Mouse (Mus musculus) spleen, adult 10 weeks (tissue): ENCODE data around the gene Zfp583. TPM values are rescaled to one million over a fixed set of nuclear protein-coding genes. Genes with fewer than 3 reads are reported as not detected.

Experiments used
- polyA plus RNA-seq: library from polyadenylated mRNA; stranded (reverse); fragments of 350-450 nt; fragmentation: Illumina TruSeq; extraction: RNeasy Lipid Tissue Mini Kit (QIAGEN cat#74804); gene quantifications from one replicate; pipeline ENCODE4 v1.2.3, GENCODE M21; 2015; ENCODE audit warnings: low replicate concordance; ENCODE audit not compliant: insufficient read depth

The Zfp583 gene
- 4.1 TPM for polyA plus RNA-seq

DNA sequence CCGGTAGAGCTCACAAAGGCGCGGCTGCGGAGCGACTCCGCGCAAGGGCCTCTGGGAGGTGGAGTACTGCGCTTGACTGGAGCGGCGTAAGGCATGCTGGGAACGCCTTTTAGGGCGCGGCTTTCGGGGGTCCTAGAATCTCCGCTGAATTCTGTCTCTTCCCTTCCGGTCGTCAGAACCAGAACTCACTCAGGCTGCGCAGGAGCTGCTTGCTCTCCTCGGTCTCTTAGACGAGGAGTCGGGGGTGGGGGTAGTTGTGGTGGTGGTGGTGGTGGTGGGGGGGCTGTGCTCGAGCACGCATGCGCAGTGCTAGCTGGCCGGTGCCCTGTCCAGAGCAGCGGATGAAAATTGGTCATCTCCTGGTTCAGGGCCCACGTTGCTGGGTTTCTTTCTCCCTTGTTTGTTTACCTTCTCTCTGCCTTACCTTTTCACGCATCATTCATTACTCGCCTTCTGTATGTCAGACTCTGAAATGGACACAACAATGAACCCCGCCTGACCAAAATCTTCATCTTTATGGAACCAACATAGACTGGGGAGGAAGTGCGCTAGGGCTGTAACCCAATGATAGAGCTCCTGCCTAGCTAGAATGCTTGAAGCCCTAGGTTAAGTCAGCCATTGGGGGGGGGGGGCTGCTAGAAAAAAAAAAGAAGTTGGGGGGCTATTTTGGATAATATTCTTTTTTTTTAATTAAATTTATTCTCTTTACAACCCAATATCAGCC lies at the start of gene Zfp583:
Gene Zfp583 (minus strand): TSS at position 53 of the 724 bp plus-strand sequence.

DNA sequence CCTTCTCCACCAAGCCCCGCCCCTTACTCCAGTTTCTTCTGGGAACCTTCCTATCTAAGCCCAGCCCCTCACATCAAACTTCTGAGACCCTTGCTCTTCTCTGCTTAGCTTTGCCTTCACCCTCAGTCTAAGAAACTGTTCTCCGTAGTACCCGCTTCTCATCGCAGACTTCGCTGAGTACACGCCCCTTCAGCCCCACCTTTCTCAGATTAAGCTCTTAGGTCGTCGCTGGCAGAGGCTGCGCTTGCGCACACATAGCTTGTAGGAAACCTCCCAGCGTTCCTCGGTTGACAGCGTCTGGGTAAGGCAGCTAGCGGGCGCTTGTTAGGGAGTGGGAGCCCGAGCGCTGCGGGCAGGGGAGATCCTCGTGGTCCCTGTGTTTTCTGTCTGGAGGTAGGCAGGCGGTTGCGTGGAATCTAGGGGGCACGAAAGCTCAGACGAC lies 32.0 kb upstream of the Zfp583 start, which contains the start of gene Zfp78:
Gene Zfp78 (plus strand): TSS at position 234 of the 442 bp plus-strand sequence.

DNA sequence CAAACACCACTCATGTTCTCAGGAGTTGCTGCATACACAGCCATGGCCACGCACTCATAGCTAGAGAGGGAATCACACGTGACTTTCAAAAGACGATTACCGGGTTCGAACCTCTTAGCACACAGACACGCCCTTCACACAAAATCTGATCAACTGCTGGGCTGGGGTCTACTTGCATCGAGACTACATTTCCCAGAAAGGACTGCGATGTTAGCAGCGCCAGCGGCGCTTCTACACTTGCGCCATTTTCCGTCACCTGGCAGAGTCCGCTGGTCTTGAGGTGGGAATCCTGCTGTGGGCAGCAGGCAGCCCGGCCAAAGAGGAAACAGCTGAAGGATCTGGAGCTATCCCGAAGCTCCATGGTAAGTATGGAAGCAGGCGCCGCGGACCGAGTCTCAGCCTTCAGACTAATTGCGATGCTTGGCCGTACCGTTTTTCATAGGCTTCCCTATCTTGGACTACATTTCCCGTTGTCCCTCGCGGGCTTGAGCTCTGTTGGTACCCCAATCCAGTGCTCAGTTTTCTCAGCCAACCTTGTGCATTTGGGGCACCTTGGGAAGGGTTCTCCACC lies 12.5 kb upstream of the Zfp583 start, which contains the start of gene Gm3854:
Gene Gm3854 (plus strand): TSS at position 259 of the 571 bp plus-strand sequence.

DNA sequence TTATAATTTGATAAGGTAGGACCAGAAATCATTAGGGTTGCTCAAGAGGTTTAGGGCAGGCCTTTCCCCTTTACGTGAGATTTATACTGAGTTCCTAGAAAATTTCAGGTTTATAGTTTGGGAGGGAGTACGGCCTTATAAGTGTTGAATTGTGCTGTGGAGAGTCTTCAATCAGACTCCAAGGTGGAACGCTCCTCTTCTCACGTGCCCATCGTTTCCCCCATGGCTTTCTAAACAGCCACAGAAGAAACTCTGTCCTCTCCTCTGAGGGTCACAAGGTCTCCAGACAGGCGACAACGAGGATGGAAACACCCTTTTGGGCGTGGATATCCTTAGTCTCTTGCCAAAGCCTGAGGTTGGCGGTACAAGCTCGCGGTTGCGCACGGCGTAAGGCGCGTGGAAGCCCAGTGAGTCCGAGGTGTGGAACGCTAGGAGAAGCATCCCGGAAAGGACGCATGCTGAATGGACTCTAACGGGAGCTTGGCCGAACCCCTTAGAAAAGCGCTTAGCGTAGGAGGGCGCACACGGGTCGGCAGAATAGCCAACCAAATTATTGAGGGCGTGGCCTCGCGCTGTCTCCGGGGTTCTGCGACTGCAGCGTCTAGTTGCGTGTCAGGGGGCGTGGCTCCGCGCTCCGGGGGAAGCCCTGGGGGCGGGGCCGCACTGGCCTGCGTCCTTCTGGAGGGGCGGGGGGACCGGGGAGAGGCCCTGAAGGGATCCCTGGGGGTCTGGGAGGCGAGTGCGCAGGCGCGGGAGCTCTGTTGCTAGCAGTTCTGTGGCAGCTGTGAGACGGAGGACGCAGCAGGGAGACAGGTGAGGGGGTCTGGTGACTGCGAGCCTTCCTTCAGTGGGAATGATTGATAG lies 45.0 kb downstream of the Zfp583 start, which contains the start of gene Zfp667:
Gene Zfp667 (plus strand): TSS at position 738 of the 864 bp plus-strand sequence.

Other genes with a start within 250 kb of the Zfp583 start
- 19.4 TPM for gene Zfp787, start 175.3 kb downstream of the Zfp583 start, polyA plus RNA-seq
- gene Zfp444, start 159.1 kb downstream of the Zfp583 start, polyA plus RNA-seq = 11.0 TPM
- not detected for gene Galp, start 134.2 kb downstream of the Zfp583 start, polyA plus RNA-seq
- not detected for gene Zscan5b, start 109.0 kb downstream of the Zfp583 start, polyA plus RNA-seq
- gene Epp13, start 78.6 kb downstream of the Zfp583 start, polyA plus RNA-seq = not detected
- gene Zfp667, start 44.7 kb downstream of the Zfp583 start, polyA plus RNA-seq = 6.6 TPM
- gene Gm3854, start 12.5 kb upstream of the Zfp583 start, polyA plus RNA-seq = 0.54 TPM
- gene Zfp78, start 32.0 kb upstream of the Zfp583 start, polyA plus RNA-seq = 6.7 TPM
- 10.9 TPM for gene Zfp28, start 52.0 kb upstream of the Zfp583 start, polyA plus RNA-seq
- gene Smim17, start 67.4 kb upstream of the Zfp583 start, polyA plus RNA-seq = not detected
- not detected for gene Gm20715, start 79.0 kb upstream of the Zfp583 start, polyA plus RNA-seq
- gene Olfr1344, start 107.4 kb upstream of the Zfp583 start, polyA plus RNA-seq = not detected
- not detected for gene Olfr1336, start 124.9 kb upstream of the Zfp583 start, polyA plus RNA-seq
- gene Olfr1346, start 135.8 kb upstream of the Zfp583 start, polyA plus RNA-seq = not detected
- gene Olfr5, start 155.7 kb upstream of the Zfp583 start, polyA plus RNA-seq = not detected
- not detected for gene Olfr1347, start 168.5 kb upstream of the Zfp583 start, polyA plus RNA-seq
- not detected for gene Olfr1348, start 177.5 kb upstream of the Zfp583 start, polyA plus RNA-seq
- gene Olfr1349, start 191.7 kb upstream of the Zfp583 start, polyA plus RNA-seq = not detected
- gene Olfr1350, start 233.6 kb upstream of the Zfp583 start, polyA plus RNA-seq = not detected